Mouse (Mus musculus): ENCODE measurements at regions not wholly inside any gene's neighbourhood (a gene's known extent, or its start where the extent isn't known, plus 50 kb on each side); places are given as distances from the start of the nearest gene placed in this dataset.
"Not testable (repeated sequence)": the region's sequence is repeated elsewhere in the genome, so short reads cannot be mapped to it uniquely, and the experiment has no call there.

DNA sequence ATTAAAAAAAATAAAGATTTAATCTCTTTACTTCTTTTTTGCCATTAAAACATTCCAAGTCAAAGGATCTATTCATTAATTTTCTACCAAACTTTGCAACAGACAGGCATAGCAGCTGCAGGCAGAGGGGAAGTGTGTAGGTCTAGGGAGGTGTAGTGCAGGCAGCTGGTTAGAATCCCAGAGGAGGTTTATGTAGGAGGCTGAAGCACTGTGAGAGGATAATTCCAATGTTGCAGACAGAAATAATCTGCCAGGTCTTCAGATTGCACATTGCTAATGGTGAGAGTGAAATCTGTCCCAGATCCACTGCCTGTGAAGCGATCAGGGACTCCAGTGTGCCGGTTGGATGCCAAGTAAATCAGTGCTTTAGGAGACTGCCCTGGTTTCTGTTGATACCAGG lies 357.3 kb downstream of the Rpia start:
- TF ChIP-seq ZNF384 (IDR thresholded peaks at IDR 0.05; ENCODE audit: low read depth, low read length); CHD2 (IDR thresholded peaks at IDR 0.05; ENCODE audit: low read depth, low read length); MAFK (IDR thresholded peaks at IDR 0.05; ENCODE audit: insufficient read depth, low read depth, low read length); ZC3H11A (IDR thresholded peaks at IDR 0.05; ENCODE audit: borderline replicate concordance, low read depth, low read length); HCFC1 (IDR thresholded peaks at IDR 0.05; ENCODE audit: borderline replicate concordance, insufficient read depth, low read length): not testable (repeated sequence)
